Mouse (Mus musculus) retina, postnatal 1 day (tissue): ENCODE measurements at regions not wholly inside any gene's neighbourhood (a gene's known extent, or its start where the extent isn't known, plus 50 kb on each side); places are given as distances from the start of the nearest gene placed in this dataset.

Source experiments
- DNase-seq: peaks from one replicate; pipeline ENCODE4 v3.0.0-alpha.2; 2012

- DNase-seq, result peak; percentile 62
Measured at GRCm38 (mm10) chr4:48725660-48726348, 62.5 kb downstream of the Cavin4 start.

GRCm38 (mm10) chr4:48726349-48726835, 63.1 kb downstream of the Cavin4 start:
- DNase-seq, result no peak

- peak; percentile 23 for DNase-seq
Measured at GRCm38 (mm10) chr4:48734854-48735564, 71.7 kb downstream of the Cavin4 start.

- DNase-seq, result no peak
Measured at GRCm38 (mm10) chr4:48746237-48746636, 82.9 kb downstream of the Cavin4 start.

GRCm38 (mm10) chr4:48749566-48749965, 86.3 kb downstream of the Cavin4 start:
- DNase-seq, result no peak

GRCm38 (mm10) chr4:48750087-48750486, 86.8 kb downstream of the Cavin4 start:
- no peak for DNase-seq

GRCm38 (mm10) chr4:48754466-48755171, 91.3 kb downstream of the Cavin4 start:
- DNase-seq, result no peak

GRCm38 (mm10) chr4:48760625-48761024, 97.3 kb downstream of the Cavin4 start:
- DNase-seq, result no peak

GRCm38 (mm10) chr4:48766458-48766857, 103.1 kb downstream of the Cavin4 start:
- DNase-seq, result no peak

- DNase-seq, result no peak
Measured at GRCm38 (mm10) chr4:48770403-48770953, 107.2 kb downstream of the Cavin4 start.

- DNase-seq, result peak; percentile 73
Measured at GRCm38 (mm10) chr4:48770954-48771665, 107.8 kb downstream of the Cavin4 start.

- DNase-seq, result no peak
Measured at GRCm38 (mm10) chr4:48771836-48772235, 108.5 kb downstream of the Cavin4 start.

- DNase-seq, result peak; percentile 96
Measured at GRCm38 (mm10) chr4:48779202-48779905, 116.0 kb downstream of the Cavin4 start.

GRCm38 (mm10) chr4:48779955-48780354, 116.6 kb downstream of the Cavin4 start:
- no peak for DNase-seq

- DNase-seq, result no peak
Measured at GRCm38 (mm10) chr4:48781099-48781498, 117.8 kb downstream of the Cavin4 start.

GRCm38 (mm10) chr4:48782686-48783085, 119.4 kb downstream of the Cavin4 start:
- peak; percentile 97 for DNase-seq

- no peak for DNase-seq
Measured at GRCm38 (mm10) chr4:48791096-48791495, 127.8 kb downstream of the Cavin4 start.

GRCm38 (mm10) chr4:48803777-48804176, 140.5 kb downstream of the Cavin4 start:
- DNase-seq, result peak; percentile 18

GRCm38 (mm10) chr4:48808571-48808970, 145.3 kb downstream of the Cavin4 start:
- DNase-seq, result no peak

- no peak for DNase-seq
Measured at GRCm38 (mm10) chr4:48833718-48834117, 170.4 kb downstream of the Cavin4 start.

GRCm38 (mm10) chr4:48842777-48843214, 179.5 kb downstream of the Cavin4 start:
- DNase-seq, result peak; percentile 48

GRCm38 (mm10) chr4:48871105-48871504, 188.0 kb upstream of the Plppr1 start:
- DNase-seq, result no peak
